Mouse (Mus musculus) E14TG2a.4 (cell line): ENCODE data around the gene Etfb.

Experiments used
- CTCF ChIP-seq: conservative IDR thresholded peaks from 2 replicates; pipeline ENCODE4 v1.5.1; 2014; ENCODE audit warnings: low read length
- NANOG ChIP-seq: IDR thresholded peaks from 2 replicates; pipeline ENCODE4 v1.6.1; 2014; ENCODE audit warnings: borderline replicate concordance, low read length, mixed read lengths
- POU5F1 ChIP-seq: IDR thresholded peaks from 2 replicates; pipeline ENCODE4 v1.6.1; 2014; ENCODE audit warnings: low read length, borderline replicate concordance

DNA sequence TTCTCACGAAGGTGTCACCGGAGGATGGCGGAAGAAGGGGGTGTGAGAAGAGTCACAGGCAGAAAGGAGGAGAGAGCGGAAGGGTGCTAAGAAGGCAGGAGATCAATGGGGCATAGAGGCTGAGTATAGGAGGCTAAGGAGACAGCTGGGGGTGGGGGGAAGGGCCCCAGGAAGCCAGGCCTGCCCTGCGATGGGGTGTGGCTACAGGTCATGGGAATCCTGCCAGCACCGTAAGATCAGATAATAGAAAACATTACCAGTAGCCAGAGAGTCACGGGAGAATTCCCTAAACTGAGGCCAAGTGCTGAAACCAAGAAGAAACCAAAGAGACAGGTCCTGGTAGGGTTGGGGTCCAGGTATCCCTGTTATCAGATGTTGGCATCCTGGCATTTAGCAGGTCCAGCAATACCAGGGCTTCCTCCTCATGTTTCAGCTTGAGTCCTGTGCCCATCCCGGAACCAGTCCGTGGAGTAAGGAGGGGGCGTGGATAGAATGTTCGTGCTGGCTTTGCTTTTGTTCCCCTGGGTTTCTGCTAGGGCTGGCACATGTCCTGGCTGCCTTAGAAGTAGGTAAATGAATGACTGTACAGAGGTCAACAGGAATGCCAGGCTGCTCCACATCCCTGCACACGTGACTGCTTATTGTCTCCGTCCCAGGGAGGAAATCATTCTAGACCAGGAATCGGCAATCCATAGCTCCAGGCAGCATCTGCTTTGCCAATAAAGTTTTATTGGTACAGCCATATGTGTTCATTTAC lies 9.9 kb downstream of the Etfb start:
- no peak for TF ChIP-seq CTCF
- no peak for TF ChIP-seq NANOG
- TF ChIP-seq POU5F1, result no peak
